Mouse (Mus musculus): ENCODE measurements at regions not wholly inside any gene's neighbourhood (a gene's known extent, or its start where the extent isn't known, plus 50 kb on each side); places are given as distances from the start of the nearest gene placed in this dataset.

- peak; percentile 11 for DNase-seq (ENCODE audit: low spot score)
Measured at GRCm38 (mm10) chr5:119389857-119390256, 280.6 kb upstream of the Tbx3 start.

- DNase-seq (ENCODE audit: low spot score), result no peak
Measured at GRCm38 (mm10) chr5:119398475-119398874, 272.0 kb upstream of the Tbx3 start.

- DNase-seq (ENCODE audit: low spot score), result no peak
Measured at GRCm38 (mm10) chr5:119400223-119400935, 270.1 kb upstream of the Tbx3 start.

- DNase-seq (ENCODE audit: low spot score), result no peak
Measured at GRCm38 (mm10) chr5:119401915-119402314, 268.6 kb upstream of the Tbx3 start.

- DNase-seq (ENCODE audit: low spot score), result no peak
Measured at GRCm38 (mm10) chr5:119402651-119403050, 267.8 kb upstream of the Tbx3 start.

GRCm38 (mm10) chr5:119410966-119411365 lies 259.5 kb upstream of the Tbx3 start:
- DNase-seq (ENCODE audit: low spot score), result no peak

- DNase-seq (ENCODE audit: low spot score), result no peak
Measured at GRCm38 (mm10) chr5:119415835-119416234, 254.6 kb upstream of the Tbx3 start.

GRCm38 (mm10) chr5:119418486-119418885 lies 252.0 kb upstream of the Tbx3 start:
- DNase-seq (ENCODE audit: low spot score), result no peak

GRCm38 (mm10) chr5:119427511-119428019 lies 242.9 kb upstream of the Tbx3 start:
- no peak for DNase-seq (ENCODE audit: low spot score)

- no peak for DNase-seq (ENCODE audit: low spot score)
Measured at GRCm38 (mm10) chr5:119431271-119431756, 239.2 kb upstream of the Tbx3 start.

- DNase-seq (ENCODE audit: low spot score), result no peak
Measured at GRCm38 (mm10) chr5:119434572-119434971, 235.9 kb upstream of the Tbx3 start.

- DNase-seq (ENCODE audit: low spot score), result no peak
Measured at GRCm38 (mm10) chr5:119448494-119448893, 222.0 kb upstream of the Tbx3 start.

GRCm38 (mm10) chr5:119449166-119449565 lies 221.3 kb upstream of the Tbx3 start:
- no peak for DNase-seq (ENCODE audit: low spot score)

GRCm38 (mm10) chr5:119459751-119460150 lies 210.7 kb upstream of the Tbx3 start:
- no peak for DNase-seq (ENCODE audit: low spot score)

GRCm38 (mm10) chr5:119462659-119463530 lies 207.6 kb upstream of the Tbx3 start:
- no peak for DNase-seq (ENCODE audit: low spot score)

- DNase-seq (ENCODE audit: low spot score), result no peak
Measured at GRCm38 (mm10) chr5:119464553-119464952, 205.9 kb upstream of the Tbx3 start.

GRCm38 (mm10) chr5:119467346-119468085 lies 203.0 kb upstream of the Tbx3 start:
- no peak for DNase-seq (ENCODE audit: low spot score)

GRCm38 (mm10) chr5:119477926-119478325 lies 192.5 kb upstream of the Tbx3 start:
- DNase-seq (ENCODE audit: low spot score), result no peak

- DNase-seq (ENCODE audit: low spot score), result no peak
Measured at GRCm38 (mm10) chr5:119478331-119478730, 192.1 kb upstream of the Tbx3 start.

- DNase-seq (ENCODE audit: low spot score), result no peak
Measured at GRCm38 (mm10) chr5:119480191-119481190, 190.0 kb upstream of the Tbx3 start.

- no peak for DNase-seq (ENCODE audit: low spot score)
Measured at GRCm38 (mm10) chr5:119483706-119484105, 186.8 kb upstream of the Tbx3 start.
